Mouse (Mus musculus): ENCODE results near the gene Fam20b.

- TF ChIP-seq CTCF (IDR thresholded peaks at IDR 0.05; ENCODE audit: borderline replicate concordance, insufficient read depth, low read depth, low read length) (no peak), POLR2A (IDR thresholded peaks at IDR 0.05; ENCODE audit: borderline replicate concordance, insufficient read depth, low read length) (no peak)
These were observed 88.9 kb downstream of the Fam20b start for GRCm38 (mm10) chr1:156629984-156630383.

All from cerebellum, adult 2 months (tissue).